Mouse (Mus musculus): ENCODE results near the gene Chn2.

- TF ChIP-seq CTCF (conservative IDR thresholded peaks at IDR 0.05; ENCODE audit: insufficient read depth, insufficient read length, low read depth, low read length) (no peak), POLR2A (IDR thresholded peaks at IDR 0.05; ENCODE audit: low read depth, low read length) (no peak)
Observed at GRCm38 (mm10) chr6:54068882-54069281, 29.5 kb downstream of the Chn2 start.

All from kidney, adult 2 months (tissue).